Mouse (Mus musculus) layer of hippocampus, postnatal 14 days (tissue): ENCODE measurements around the gene Ascc2. TPM values are rescaled to one million over a fixed set of nuclear protein-coding genes. Genes with fewer than 3 reads are reported as not detected.
"Not testable (repeated sequence)": the region's sequence is repeated elsewhere in the genome, so short reads cannot be mapped to it uniquely, and the experiment has no call there.

Experiments
- DNase-seq, 2 experiments: peaks; one replicate each; pipeline ENCODE4 v3.0.0; 2021 to 2022; ENCODE audit warnings: low spot score in 2 of 2, mixed read lengths in 1 of 2
- total RNA-seq, 2 experiments: library from RNA; stranded (reverse); gene quantifications; 2 replicates each; pipeline ENCODE4 v1.2.3; 2021

Ascc2 gene
- total RNA-seq, 2 experiments from 2014 or later, result 24.1 to 24.4 TPM

DNA sequence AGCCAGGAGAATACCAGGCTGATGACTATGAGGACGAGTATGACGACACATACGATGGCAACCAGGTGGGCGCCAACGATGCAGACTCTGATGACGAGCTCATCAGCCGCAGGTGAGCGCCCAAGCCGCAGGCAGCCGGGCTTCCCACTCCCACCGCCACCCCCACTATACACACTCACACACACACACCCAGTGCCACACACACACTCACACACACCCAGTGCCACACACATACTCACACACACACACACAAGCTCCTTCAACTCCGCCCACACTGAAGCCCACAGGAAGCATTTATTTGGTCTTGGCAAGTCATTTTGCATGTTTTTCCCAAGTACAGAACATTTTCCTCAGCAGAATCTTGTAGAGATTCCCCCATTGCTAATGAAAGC is 41.9 kb downstream of the Ascc2 start:
- DNase-seq, result no peak

DNA sequence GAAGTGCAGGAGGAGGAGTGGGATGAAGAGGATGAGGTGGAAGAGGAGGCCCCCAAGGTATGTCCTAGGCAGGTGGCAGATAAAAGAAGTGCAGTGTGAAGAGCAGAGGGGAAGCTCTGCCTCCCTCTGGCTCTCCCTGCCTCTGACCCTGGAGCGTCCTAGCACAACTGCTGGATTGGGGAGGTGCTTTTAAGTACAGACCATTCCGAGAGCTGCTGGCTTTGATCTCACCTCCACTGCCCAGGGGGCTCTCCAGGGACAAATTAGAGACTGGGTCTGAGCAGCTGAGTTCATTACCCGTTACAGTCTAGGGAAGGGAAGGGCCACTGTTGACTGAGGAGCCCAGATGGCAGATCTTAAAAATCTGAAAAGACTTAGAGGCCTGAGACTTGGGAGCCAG is 42.6 kb downstream of the Ascc2 start:
- DNase-seq, result no peak

DNA sequence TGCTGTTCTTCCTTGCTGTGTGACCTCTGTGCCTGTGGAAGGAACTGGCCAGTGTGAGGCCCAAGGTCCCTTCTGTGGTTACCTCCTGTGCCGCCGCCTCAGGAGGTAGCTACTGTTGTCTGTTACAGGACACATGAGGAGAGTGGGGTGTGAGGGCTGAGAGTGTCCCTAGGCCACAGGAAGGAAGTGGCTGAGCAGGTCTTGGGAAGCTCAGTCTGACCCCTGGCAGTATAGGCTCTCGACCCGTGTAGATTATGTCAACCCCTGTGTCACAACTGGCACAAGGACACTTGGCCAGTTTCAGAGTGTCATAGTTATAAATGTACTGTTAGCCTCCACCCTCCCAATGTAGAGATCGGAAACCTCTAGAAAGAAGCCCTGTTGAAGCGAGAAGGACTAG is 46.0 kb downstream of the Ascc2 start:
- DNase-seq, result no peak

DNA sequence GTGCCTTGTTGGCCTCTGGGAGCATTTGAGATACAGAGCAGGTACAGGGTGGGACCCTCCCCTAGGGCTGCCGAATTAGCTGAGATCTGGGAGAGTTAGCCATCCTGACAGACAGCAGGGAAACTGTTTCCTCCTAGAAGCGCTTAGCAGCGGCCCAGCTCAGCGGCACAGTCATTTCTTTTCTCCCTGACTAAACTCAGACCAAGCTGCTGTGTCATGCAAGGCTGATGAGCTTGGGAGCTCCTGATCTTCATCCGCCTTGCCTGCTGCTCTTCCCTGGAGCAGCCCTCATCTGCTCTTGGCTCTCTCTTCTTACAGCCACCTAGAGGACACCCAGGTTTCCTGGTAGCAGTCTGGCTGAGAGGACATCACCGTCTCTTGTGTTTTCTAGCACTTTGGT is 46.6 kb downstream of the Ascc2 start:
- DNase-seq, result no peak

DNA sequence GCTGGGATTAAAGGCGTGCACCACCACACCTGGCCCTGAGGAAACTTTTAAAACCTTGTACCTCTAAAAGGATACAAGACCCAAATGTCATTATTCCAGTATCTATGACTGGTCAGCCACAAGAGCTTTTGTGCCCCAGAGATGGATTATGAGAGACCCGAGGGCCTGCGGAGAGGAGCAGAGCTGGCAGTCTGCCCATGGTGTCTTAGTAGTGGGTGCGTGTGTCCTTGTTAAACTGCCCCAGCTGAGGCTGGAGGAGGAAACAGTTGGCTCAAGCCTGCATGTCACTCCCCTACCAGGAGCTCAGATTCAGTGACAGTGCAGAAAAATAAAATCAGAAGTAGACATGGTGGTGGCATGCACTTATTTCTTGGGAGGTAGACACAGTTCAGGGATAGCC is 47.5 kb downstream of the Ascc2 start:
- no peak for DNase-seq

DNA sequence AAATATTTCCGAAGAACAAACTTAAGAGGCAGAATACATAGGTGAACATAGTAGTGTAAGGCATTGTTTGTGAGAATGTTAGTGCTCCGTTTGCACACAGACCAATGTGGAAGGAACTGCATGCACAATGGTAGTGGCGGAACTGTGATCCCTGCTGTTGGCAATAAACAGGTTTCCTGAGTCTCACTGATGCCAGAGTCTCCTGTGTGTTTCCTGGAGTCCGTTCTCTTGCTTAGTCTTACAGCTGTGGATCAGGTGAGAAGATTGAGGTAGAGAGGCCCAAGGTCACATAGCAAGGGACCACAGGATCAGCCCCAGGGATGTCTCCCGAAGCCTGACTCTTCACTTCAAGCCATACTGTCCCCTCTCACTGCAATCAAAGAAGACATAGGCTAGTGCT is 48.0 kb downstream of the Ascc2 start:
- DNase-seq, result no peak

DNA sequence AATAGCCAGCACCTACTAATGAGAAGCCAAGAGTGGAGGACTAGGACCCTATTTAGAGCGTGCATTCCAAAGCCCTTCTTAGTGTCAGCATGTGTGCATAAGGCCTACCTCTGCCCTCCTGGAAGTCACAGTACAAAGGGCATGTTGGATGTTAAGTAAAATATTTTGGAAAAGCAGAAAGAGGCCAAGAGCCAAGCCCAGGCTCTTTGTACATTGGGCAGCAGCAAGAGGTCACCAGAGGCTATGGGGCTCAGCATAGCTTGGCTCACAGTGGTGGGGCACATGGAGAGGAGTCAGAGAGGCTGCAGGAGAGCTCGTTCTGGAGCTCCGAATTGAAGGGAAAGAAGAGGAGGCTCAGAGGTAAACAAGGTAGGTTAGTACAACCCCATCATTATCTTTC is 49.5 kb downstream of the Ascc2 start:
- DNase-seq, result no peak

DNA sequence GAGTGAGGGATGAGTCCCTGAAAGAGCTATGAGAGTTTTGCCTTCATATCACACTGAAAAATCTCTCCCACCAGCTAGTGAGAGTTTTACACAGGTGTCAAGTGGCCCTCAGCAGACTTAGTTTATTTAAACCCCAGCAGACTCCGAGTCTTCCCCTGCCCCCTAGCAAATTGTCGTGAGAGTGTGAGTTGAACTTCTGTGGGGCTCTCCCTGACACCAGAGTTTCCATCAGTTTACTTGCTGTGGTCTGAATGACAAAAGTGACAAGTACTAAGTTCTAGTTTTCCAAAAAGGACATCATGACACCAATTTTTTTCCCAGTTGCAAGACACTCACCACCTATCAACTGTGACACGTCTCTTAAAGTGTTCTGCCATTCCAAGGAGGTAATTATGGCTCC is 50.3 kb downstream of the Ascc2 start:
- no peak for DNase-seq

DNA sequence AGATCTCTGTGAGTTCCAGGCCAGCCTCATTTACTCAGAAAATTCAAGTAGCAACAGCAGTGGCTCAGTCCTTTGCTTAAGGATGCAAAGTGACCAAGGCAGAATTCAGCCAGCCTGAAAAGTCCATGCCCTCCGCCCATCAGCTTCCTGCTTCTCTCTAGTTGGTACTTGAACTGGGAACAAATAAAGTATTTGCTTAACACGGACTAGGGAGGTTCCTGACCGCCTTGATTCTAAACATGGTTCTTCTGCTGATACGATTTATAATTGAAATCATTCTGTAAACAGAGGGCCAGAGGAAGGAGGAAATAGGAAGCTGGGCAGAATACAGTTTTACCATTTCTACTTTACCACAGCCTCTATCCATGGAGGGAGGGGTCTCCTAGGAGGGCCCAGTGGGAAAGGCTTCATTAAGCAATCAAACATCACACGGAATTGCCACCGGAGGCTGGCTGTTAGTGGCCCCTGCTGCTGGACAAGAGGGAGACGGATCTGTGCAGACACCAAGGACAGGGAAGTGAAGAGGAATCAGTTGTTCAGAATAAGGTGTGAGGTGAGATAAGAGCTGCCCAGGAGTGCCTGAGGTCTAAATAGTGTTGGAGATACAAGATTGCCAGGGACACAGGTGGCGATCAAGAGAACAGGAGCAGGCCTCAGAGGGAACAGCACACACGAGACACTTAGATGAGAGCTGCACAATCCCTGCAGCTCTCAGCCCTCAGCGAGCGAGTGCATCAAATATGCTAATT is 51.3 kb downstream of the Ascc2 start:
- no peak for DNase-seq

DNA sequence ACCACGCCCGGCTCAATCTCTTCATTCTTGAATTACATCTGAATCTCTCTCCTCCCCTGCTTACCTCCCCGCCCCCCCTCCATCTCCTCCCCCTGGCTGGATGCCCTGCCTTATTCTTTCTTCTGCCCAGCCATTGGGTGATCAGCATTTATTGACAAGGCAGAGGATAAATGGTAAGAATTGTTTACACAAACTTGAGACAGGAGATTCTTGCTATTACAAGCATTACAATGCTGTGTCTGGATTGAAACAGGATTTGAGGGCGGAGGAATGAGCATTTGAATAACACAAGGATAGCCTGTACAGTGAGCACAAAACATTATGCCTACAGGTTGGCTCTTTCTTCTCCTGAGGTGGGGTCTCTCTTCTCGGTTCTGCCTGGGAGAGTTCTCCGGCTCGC is 52.8 kb downstream of the Ascc2 start:
- DNase-seq, result no peak

DNA sequence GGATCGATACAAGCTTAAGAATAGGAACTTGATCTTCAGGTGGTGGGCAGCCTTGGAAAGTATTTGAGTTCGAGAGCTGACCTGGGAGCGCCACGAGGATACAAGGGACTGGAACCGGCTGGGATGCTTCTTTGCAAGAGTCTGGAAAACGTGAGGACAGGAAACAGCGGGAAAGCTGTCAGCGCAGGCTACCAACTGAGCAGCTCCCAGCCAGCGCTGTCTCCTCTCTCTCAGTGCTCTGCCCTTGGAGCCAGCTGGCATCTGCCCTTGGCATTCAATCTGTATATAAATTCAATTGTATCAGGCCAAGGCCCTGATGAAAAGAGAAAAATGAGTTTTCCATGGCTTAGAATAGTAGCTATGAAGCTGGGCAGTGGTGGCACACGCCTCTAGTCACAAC is 53.7 kb downstream of the Ascc2 start:
- DNase-seq, result peak; percentile 65 to 77

DNA sequence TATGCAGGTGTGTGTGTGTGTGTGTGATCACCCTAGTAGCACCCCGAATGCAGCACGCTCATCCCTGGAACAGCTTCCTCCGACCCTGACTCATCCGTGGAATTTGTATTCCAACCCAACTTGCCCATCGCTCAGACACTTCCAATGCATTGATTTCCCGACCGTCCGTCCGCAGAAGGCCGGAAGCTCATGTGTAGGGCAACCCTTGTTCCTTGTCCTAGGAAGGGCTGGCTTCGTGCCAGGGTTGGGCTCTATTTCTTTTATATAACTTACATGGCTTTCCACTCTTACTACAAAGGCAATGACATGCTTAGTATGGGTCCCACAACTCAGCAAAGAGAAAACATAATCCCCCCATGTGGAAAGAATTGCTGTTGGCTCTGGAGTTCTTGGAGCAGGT is 54.6 kb downstream of the Ascc2 start:
- DNase-seq, result no peak

DNA sequence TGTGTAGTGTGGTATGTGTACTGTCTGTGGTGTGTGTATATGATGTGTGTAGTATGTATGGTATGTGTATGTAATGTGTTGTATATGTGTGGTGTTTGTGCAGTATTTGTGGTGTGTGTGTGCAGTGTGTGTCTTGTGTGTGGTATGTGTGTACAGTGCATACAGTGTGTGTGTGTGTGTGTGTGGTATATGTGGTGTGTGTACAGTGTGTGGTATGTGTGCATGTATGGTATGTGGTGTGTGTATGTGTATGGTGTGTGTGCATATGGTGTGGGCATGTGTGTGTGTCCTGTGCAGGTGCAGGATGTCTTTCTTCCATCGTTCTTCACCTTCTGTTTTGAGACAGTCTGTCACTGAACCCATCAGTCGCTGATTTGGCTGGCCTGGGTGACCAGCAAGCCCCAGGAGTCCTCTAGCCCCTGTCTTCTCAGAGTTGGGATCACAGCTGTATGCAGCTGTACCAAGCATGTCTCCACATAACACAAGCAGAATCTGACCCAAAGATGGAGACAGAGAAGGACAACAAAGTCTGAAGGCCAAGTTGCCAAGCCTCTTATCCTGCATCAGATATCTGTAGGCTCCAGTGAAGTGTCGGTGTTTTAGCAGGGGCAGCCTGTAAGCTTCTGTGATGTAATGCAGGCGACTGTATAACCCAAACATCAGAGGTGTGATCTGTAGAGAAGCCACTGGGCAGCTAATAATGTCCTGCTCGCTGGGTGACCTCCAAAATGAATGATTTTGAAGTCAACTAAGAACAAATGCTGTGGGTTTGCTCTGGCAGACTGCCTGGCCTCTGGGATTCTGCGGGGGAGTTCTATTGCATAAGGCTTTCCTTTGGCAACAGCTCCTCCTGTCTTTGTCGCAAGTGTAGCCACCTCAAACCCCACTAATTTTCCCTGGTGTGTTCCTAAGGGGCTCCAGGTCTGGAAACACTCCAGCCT is 59.8 kb downstream of the Ascc2 start:
- peak; percentile 68 to 71 for DNase-seq

DNA sequence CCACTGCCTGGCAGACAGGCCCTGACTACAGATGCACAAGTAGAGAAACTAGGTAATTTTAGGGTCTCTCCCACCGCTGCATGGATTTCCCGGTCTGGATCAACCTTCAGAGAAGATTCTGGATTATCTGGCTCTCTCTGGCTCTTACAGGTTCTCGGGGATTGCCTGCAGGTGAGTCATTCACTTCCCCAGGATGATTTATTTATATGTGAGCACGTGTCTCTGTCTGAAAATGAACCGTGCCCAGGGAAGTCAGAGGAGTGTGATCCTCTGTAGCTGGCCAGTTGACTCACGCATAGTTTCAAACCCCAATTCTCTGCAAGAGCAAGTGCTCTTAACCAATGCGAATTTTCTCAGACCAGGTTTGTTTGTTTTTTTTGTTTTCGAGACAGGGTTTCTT is 63.2 kb downstream of the Ascc2 start:
- no peak for DNase-seq

DNA sequence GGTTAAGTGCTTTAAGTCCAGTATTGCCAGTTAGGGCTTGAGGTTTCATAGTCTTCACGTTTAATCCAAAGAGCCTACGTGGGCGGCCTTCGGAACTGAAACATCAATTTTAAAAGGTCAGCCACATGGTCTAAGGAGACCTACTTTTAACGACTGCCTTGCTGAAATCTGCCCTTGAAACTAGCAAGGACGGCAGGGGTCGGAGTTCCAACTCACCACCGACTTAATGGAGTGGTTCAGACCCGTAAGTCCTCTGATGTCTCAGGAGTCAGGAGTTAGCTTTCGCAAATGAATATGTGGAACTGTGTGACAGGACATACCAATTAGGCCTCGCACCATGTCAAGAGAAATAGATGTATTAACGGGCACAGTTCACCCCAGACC is 66.1 kb downstream of the Ascc2 start:
- no peak for DNase-seq

DNA sequence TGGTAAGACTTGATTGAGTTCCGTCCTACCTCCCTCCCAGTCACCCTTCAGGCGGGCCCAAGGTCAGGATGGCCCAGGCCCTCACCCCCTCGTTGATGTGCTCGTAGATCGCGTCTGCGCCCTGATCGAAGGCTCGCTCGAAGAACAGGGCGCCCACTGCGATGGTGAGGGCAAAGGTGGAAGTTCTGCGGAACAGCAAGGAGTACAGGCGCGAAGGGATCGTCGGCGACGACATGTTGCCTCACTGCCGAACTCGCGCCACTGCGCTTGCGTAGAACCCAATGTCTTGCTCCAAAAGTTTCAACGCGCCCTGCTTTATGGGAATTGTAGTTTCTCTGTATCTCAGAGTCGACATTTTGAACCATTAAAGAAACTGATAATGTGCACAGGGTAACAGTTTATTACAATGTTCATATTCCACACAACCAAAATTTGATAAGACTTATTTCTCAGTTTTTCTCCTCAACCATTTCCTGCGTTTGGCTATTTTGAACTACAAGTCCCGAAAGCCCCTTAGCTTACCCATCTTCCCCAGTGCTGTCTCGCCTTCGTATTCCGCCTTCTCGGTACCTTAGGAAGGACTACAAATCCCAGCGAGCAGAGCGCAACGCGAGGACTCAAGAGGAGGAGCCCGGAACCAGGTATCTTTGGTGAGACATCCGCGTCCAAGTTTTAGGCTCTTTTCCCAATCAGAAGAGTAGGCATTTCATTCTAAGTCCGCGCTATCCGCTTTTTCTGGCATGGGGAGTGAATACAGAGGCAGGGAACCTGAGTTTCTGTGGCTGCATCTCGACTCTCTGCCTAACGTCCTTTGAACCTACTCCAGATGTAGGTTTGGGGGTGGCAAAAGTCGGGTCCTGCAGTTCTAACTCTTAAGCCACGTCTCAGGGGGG is 66.8 kb downstream of the Ascc2 start, which contains the start of the genes Uqcr10 and Zmat5:
TSS of gene Uqcr10 (minus strand) at position 271 of the 893 bp plus-strand sequence.
TSS of gene Zmat5 (plus strand) at position 607 of the 893 bp plus-strand sequence.
- DNase-seq, result peak; percentile 93 to 94

DNA sequence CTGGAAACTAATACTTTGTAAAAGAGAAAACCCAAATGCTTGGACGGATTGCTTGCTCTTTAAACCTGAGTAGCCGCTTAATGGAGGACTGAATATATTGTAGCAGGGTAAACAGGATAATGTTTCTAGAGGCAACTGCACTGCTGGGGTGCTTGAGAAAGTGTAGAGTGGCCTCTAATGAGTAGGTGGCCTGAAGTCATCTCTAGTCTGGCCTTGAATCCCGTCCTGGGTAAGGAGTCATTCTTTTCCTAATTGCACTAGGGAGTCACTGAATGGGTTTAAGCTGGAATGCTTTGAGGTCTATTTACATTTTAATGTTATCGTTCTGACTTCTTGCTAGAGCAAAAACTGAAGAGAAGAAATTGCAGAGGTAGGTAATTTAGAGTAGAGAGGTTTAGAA is 67.6 kb downstream of the Ascc2 start:
- DNase-seq, result no peak

DNA sequence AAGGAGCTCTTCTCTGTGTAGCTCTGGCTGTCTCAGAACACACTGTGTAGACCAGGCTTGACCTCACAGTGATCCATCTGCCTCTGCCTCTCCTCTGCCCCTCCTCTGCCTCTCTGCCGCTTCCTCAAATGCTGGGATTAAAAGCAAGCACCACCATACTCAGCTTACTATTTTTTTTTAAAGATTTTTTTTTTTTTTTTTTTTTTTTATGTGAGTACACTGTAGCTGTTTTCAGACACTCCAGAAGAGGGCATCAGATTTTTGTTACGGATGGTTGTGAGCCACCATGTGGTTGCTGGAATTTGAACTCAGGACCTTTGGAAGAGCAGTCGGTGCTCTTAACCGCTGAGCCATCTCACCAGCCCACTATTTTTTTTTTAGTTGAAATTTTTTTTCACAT is 72.6 kb downstream of the Ascc2 start:
- not testable (repeated sequence) for DNase-seq

DNA sequence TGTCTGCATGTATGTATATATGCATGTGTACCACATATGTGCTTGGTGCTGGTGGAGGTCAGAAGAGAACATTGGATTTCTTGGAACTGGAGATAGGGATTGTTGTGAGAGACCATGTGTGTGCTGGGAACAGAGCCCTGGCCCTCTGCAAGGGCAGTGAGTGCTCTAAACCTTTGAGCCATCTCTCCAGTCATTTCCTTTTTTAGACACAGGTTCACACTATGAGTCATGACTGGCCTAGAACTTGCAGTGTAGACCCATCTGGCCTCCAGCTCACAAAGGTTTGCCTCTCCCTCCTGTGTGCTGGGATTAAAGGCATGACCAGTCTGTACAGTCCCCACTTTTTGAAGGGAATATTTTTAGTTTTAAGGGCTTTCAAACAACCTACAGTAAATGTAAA is 75.3 kb downstream of the Ascc2 start:
- no peak for DNase-seq

DNA sequence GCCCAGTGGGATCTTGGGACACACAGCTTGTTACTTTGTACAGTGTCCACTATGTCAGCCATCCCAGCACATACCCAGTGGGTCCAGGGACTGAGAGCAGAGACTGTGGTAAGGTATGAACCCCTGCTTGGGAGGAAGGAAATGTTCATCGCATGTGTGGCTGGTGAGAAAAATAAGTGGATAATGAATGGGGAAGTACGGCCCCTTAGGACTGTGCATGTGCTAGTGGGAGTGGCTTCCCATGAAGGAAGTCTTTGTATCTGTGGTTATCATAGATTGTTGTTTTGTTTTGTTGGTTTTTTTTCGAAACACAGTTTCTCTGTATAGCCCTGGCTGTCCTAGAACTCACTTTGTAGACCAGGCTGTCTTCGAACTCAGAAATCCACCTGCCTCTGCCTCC is 77.2 kb downstream of the Ascc2 start:
- DNase-seq, result no peak

DNA sequence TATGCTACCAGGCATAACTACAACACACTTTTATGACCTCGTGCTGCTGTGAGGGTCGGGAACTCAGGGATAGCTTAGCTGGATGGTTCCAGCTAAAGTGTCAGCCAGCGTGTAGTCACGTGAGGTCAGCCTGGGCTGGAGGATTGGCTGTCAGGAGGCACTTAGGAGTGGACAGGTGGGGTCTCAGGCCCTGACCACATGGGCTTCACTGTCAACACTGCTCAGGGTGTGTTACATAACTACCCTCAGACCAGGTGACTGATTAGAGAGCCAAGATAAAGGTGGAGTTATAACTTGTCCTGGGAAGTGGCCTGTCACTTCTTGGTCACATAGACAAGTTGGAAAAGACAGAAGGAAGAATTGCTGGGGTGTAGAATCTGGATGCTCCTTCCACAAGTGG is 78.0 kb downstream of the Ascc2 start:
- DNase-seq, result no peak
